Mouse (Mus musculus) neural tube, embryonic 12.5 days (tissue): ENCODE measurements at regions not wholly inside any gene's neighbourhood (a gene's known extent, or its start where the extent isn't known, plus 50 kb on each side); places are given as distances from the start of the nearest gene placed in this dataset.

Experiments used
- ATAC-seq: fragments of 200-750 bp; cut with Nextera tagmentation; 2 replicates; pipeline ENCODE4 v1.8.0; 2017; ENCODE audit warnings: low read depth, mild to moderate bottlenecking, moderate TSS enrichment, moderate library complexity; ENCODE audit not compliant: low FRiP score
- H3K27ac ChIP-seq: fragments of 300-500 bp; sonication (generic); 2 replicates; pipeline ENCODE4 v1.5.1; 2016
- H3K27me3 ChIP-seq: fragments of 300-500 bp; sonication (generic); replicated peaks from 2 replicates; pipeline ENCODE4 v1.6.1; 2016; ENCODE audit warnings: mild to moderate bottlenecking
- H3K36me3 ChIP-seq: fragments of 300-500 bp; sonication (generic); 2 replicates; pipeline ENCODE4 v1.6.1; 2016; ENCODE audit warnings: mild to moderate bottlenecking
- H3K4me1 ChIP-seq: fragments of 300-500 bp; sonication (generic); 2 replicates; pipeline ENCODE4 v1.6.1; 2016
- H3K4me2 ChIP-seq: fragments of 300-500 bp; sonication (generic); replicated peaks from 2 replicates; pipeline ENCODE4 v1.6.1; 2016; ENCODE audit warnings: mild to moderate bottlenecking
- H3K4me3 ChIP-seq: fragments of 300-500 bp; sonication (generic); 2 replicates; pipeline ENCODE4 v1.5.1; 2016
- H3K9ac ChIP-seq: fragments of 300-500 bp; sonication (generic); 2 replicates; pipeline ENCODE4 v1.6.1; 2016; ENCODE audit warnings: mild to moderate bottlenecking
- H3K9me3 ChIP-seq: fragments of 300-500 bp; sonication (generic); 2 replicates; pipeline ENCODE4 v1.6.1; 2016; ENCODE audit warnings: mild to moderate bottlenecking
- WGBS: fragments of 180-500 bp; shearing (Covaris S2); methylation state at CpG from one replicate; pipeline ENCODE4 v1.1.7; 2016; 5-methylcytosine and 5-hydroxymethylcytosine counted together

DNA sequence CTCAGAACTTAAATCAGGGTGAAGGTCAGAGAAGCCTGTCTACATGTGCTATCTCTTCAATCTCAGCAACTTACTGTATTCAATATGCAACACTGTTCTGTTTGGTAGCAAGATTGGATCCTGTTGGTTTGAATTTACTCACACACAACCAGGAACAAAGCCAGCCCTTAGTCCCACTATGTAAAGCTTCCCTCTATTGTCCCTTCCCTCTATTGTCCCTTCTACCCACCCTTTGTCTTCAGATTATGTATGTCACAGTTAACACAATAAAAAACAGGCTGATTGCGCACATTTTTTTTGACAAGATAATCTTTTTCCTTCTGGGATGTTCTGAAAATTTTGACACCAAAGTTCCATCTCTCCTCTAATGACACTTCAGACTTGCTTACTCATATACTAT is 280.4 kb downstream of the Lrriq3 start:
- Histone ChIP-seq H3K27ac (no peak overlapping the region), H3K36me3 (no peaks in the 10 kb centered on the region), H3K9me3 (no peaks in the 10 kb centered on the region), H3K4me1 (no peaks in the 10 kb centered on the region), H3K9ac (no peak overlapping the region), H3K4me3 (no peak overlapping the region), H3K4me2 (no peak overlapping the region), H3K27me3 (no peaks in the 10 kb centered on the region)
- 58% methylated on average over 1 of the region's 1 CpGs for WGBS
- no peak for ATAC-seq

DNA sequence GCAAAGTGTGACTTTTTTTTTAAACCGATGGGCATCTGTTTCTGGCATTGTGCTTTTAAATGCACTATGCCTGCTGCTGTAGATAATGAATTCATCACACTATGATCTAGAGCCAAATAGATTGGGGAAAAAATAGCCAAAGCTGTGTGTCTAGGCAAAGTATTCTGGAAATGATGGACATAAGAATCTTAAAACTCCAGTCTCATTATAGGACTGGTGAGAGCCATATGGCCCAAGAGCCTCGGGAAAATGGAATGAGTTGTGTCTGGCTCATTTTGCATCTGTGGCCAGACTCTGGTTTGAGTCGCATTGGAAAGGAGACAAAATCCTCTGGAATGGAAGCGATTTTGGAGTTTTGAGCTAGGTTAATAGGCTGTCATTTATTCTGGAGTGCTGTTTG is 288.7 kb downstream of the Lrriq3 start:
- no peak for ATAC-seq
- no peak overlapping the region for H3K27ac ChIP-seq
- no peaks in the 10 kb centered on the region for H3K36me3 ChIP-seq
- H3K27me3 ChIP-seq, result no peaks in the 10 kb centered on the region
- no peak overlapping the region for H3K4me2 ChIP-seq
- no peak overlapping the region for H3K9ac ChIP-seq
- H3K4me3 ChIP-seq, result no peak overlapping the region
- 89% methylated on average over 4 of the region's 4 CpGs for WGBS
- H3K9me3 ChIP-seq, result no peaks in the 10 kb centered on the region
- no peaks in the 10 kb centered on the region for H3K4me1 ChIP-seq

DNA sequence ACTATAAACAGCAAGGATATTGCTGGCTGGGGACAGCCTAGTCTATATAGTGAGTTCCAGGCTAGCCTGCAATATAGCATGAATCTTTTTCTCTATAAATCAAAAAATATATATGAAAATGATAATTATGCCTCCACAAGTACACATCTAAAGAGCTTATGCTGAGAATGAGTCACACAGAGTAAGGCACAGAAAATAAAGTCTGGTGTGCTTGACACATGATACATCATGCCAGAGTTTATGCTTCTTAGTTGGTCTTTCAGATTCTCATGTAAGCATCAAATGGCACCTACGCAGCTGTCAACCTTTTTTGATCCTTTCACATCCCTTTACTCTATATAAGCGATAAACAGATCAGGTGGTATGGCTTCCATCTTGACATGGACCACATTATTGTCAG is 289.6 kb downstream of the Lrriq3 start:
- 84% methylated on average over 2 of the region's 2 CpGs for WGBS
- Histone ChIP-seq H3K36me3 (no peaks in the 10 kb centered on the region), H3K4me3 (no peak overlapping the region), H3K9me3 (no peaks in the 10 kb centered on the region), H3K27ac (no peak overlapping the region), H3K9ac (no peak overlapping the region), H3K4me1 (no peaks in the 10 kb centered on the region), H3K4me2 (no peak overlapping the region), H3K27me3 (no peaks in the 10 kb centered on the region)
- no peak for ATAC-seq

DNA sequence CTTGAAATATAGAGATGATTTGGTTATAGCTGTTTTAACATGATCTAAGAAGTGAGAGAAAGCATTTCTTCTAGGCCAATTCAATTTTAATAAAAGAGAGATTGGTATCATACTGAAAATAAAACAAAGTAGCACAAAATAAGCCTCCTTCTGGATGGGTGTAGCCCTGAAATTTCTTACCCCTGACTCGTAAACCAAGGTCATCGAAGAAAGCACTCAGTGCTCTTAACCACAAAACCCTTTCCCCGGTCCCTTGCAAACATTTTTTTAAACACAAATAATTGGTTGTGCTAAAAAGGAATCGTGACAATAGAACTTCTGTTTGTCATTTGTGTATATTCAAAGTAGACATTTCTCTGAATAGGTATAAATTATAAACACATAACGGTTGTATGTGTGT is 297.4 kb downstream of the Lrriq3 start:
- H3K27me3 ChIP-seq, result no peaks in the 10 kb centered on the region
- 93% methylated on average over 5 of the region's 5 CpGs for WGBS
- ATAC-seq, result no peak
- H3K36me3 ChIP-seq, result no peaks in the 10 kb centered on the region
- no peaks in the 10 kb centered on the region for H3K4me1 ChIP-seq
- H3K9me3 ChIP-seq, result no peaks in the 10 kb centered on the region
- no peak overlapping the region for H3K27ac ChIP-seq
- H3K9ac ChIP-seq, result no peak overlapping the region
- H3K4me3 ChIP-seq, result no peak overlapping the region
- H3K4me2 ChIP-seq, result no peak overlapping the region

DNA sequence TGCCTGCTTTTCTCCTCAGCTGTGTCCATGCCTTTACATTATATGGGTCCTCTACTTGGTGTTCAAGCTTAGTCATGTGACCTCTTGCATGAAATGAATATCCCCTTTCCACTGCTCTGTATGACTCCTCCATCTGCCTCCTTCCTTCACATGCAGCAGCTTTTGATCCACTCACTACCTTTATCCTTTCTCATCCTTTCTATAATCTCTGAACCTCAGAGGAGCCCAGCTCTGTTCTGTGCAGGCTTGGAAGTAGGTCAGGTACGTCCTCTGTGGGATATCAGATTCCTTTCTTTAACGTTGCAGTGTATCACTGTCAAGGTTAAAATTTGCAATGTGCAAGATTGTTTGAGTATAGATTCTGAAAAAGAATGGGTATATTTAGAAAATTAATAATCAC is 302.9 kb downstream of the Lrriq3 start:
- H3K36me3 ChIP-seq, result no peaks in the 10 kb centered on the region
- H3K9ac ChIP-seq, result no peak overlapping the region
- no peaks in the 10 kb centered on the region for H3K9me3 ChIP-seq
- H3K27me3 ChIP-seq, result no peaks in the 10 kb centered on the region
- no peak overlapping the region for H3K27ac ChIP-seq
- WGBS, result 90% methylated on average over 2 of the region's 2 CpGs
- no peak for ATAC-seq
- no peaks in the 10 kb centered on the region for H3K4me1 ChIP-seq
- H3K4me2 ChIP-seq, result no peak overlapping the region
- no peak overlapping the region for H3K4me3 ChIP-seq

DNA sequence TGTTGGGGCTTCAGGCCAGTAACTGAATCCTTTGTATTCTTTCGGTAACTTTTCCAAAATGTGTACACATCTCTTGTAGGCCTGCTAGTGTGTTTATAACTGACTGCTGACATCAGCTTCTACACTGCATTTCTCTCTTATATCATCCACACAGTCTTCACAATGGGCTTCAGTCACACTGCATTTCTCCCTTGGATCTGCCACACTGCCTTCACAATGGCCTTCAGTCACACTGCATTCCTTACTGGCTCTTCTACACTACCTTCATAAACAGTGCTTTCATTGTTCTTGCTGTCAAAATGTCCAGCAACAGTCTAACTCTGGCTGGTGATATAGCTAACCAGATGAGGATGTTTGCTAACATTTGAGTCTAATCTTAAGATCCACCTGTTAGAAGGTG is 308.5 kb downstream of the Lrriq3 start:
- H3K4me1 ChIP-seq, result no peaks in the 10 kb centered on the region
- H3K27ac ChIP-seq, result no peak overlapping the region
- H3K27me3 ChIP-seq, result no peaks in the 10 kb centered on the region
- no peaks in the 10 kb centered on the region for H3K36me3 ChIP-seq
- H3K9ac ChIP-seq, result no peak overlapping the region
- H3K4me3 ChIP-seq, result no peak overlapping the region
- no peaks in the 10 kb centered on the region for H3K9me3 ChIP-seq
- WGBS, result 46% methylated on average over 1 of the region's 1 CpGs
- ATAC-seq, result no peak
- no peak overlapping the region for H3K4me2 ChIP-seq

DNA sequence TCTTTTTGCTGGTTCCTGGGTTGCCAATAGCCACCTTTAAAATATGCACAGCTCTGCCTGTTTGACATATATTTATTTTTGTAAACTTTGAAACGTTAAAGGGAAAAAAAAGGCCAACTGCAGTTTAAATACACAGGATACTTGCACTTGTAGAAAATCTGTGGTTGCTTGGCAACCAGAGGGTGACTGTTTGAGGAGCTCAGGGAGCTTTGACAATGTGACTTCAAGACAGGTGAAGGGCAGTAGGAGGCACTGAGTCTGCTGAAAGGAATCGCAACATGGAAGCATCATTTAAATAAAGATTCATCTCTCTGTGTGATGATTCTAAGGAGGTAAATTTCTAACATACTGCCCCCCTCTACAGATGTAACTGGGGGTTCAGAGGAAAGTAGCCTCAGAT is 315.7 kb downstream of the Lrriq3 start:
- H3K27ac ChIP-seq, result no peak overlapping the region
- H3K4me2 ChIP-seq, result no peak overlapping the region
- 52% methylated on average over 2 of the region's 2 CpGs for WGBS
- H3K36me3 ChIP-seq, result no peaks in the 10 kb centered on the region
- no peaks in the 10 kb centered on the region for H3K27me3 ChIP-seq
- H3K9me3 ChIP-seq, result no peaks in the 10 kb centered on the region
- ATAC-seq, result no peak
- no peaks in the 10 kb centered on the region for H3K4me1 ChIP-seq
- H3K9ac ChIP-seq, result no peak overlapping the region
- H3K4me3 ChIP-seq, result no peak overlapping the region

DNA sequence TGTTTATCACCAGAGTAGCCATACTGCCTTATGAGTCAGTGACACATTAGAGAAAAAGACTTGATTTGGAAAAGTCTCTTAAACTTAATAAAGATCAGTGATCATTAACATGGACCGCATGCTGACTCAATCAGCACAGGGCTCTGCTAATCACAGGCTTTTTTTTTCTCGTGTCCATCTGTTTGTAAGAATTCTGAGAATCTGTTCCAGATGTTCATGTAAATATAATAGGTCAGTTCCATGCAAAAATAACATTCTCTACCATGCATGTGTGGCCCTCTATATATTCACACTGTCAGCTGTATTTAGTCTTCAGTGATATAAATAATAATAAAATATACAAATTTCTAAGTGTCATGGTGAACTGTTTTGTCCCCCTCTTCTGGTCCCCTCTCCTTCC is 316.1 kb downstream of the Lrriq3 start:
- Histone ChIP-seq H3K27ac (no peak overlapping the region), H3K4me2 (no peak overlapping the region), H3K4me3 (no peak overlapping the region), H3K9me3 (no peaks in the 10 kb centered on the region), H3K9ac (no peak overlapping the region), H3K36me3 (no peaks in the 10 kb centered on the region), H3K27me3 (no peaks in the 10 kb centered on the region), H3K4me1 (no peaks in the 10 kb centered on the region)
- ATAC-seq, result no peak
- WGBS, result 80% methylated on average over 2 of the region's 2 CpGs

DNA sequence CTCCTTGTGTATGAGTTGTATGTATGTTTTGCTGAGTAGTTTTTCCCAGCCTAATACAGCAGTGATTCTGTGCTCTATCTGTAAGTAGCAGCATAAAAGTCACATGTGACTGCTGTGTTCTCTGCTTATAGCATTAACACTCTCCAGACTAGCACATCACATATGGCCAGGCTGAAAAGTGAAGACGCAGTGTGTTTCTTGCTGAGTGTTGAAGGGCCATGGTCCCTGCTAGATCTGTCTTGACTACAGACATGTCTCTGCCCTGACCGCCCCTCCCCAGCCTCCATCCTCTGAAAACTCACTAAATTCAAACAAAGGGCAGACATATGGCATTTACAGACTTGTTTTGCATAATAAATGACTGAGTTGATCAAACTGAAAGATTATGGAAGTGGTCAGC is 316.6 kb downstream of the Lrriq3 start:
- Histone ChIP-seq H3K36me3 (no peaks in the 10 kb centered on the region), H3K27me3 (no peaks in the 10 kb centered on the region), H3K27ac (no peak overlapping the region), H3K4me1 (no peaks in the 10 kb centered on the region), H3K4me2 (no peak overlapping the region), H3K9me3 (no peaks in the 10 kb centered on the region), H3K9ac (no peak overlapping the region), H3K4me3 (no peak overlapping the region)
- WGBS, result 80% methylated on average over 2 of the region's 2 CpGs
- no peak for ATAC-seq

DNA sequence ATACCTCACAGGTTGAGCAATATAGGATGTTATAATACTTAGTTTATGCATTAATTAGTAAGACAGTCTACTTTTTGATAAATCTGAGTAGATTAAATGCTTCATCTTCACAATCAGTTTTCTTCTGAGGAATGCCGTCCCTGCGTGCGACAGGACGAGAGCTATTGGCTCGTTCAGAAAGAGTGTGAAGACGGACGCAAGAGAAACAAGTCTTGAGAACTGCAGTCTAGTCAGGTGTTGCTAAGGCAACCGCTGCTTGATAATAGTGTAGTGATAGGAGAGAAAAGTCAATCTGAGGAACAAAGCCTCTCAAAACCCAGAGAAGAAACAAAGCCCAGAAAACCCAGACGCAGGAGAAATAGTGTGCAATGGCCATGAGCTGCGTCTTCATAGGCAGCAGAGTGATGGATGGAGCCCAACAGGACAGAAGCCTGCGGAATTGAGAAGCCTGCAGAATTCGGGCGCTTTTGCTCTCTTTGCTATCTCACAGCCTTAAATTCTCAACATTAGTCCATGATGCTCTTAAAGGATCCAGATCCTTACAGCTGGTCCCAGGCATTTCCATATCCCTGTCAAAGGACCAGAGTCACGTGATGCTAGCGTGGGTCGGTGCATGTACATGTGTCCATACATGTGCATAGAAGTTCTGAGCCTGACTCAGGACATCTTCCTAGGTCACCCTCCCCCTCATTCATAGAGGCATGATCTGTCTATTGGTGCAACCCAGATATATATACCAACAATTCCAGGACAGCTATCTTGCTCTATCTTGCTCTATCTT is 366.7 kb downstream of the Lrriq3 start:
- Histone ChIP-seq H3K4me1 (no peaks in the 10 kb centered on the region), H3K4me2 (no peak overlapping the region), H3K27ac (no peak overlapping the region), H3K9ac (no peak overlapping the region), H3K36me3 (no peaks in the 10 kb centered on the region), H3K9me3 (no peaks in the 10 kb centered on the region), H3K27me3 (no peaks in the 10 kb centered on the region), H3K4me3 (no peak overlapping the region)
- 75% methylated on average over 16 of the region's 16 CpGs for WGBS
- no peak for ATAC-seq

DNA sequence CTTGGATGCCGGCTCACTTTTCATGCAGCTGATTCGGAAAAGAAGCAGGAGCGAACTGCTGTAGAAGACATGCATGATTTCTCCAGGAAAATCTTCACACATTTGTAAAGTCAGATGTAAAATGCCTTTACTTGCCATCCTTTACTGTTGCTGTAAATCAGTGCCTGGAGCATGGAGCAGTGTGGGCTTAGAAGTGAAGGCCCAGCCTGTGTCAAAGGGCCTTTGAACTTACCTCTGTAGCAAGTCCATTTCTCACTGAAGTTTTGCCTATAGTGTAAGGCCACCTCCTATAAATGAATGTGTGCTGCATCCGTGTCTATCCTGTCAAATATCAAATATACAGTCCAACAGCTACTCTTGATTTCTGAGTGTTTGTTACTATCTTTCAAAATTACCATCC is 368.9 kb downstream of the Lrriq3 start:
- H3K9me3 ChIP-seq, result no peaks in the 10 kb centered on the region
- H3K27ac ChIP-seq, result no peak overlapping the region
- 82% methylated on average over 4 of the region's 4 CpGs for WGBS
- no peak overlapping the region for H3K4me3 ChIP-seq
- H3K27me3 ChIP-seq, result no peaks in the 10 kb centered on the region
- no peak overlapping the region for H3K9ac ChIP-seq
- H3K36me3 ChIP-seq, result no peaks in the 10 kb centered on the region
- H3K4me1 ChIP-seq, result no peaks in the 10 kb centered on the region
- H3K4me2 ChIP-seq, result no peak overlapping the region
- no peak for ATAC-seq

DNA sequence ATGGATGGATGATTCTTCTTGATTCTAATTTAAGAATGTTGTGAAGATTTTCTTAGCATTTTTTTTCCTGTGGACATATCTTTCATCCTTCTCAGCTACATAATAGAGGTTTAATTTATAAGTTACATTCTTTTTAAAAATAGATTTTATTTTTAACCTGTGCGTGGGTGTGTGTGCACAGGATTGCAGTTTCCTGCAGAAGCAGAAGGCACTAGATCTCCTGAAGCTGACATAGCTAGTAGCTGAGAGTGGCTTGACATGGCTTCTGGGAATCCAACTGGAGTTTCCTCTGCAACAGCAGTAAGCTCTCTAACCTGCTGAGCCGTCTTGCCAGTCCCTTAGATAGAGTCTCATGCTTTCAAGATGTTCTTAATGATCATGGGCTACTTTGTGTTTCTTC is 377.5 kb downstream of the Lrriq3 start:
- H3K4me1 ChIP-seq, result no peaks in the 10 kb centered on the region
- H3K36me3 ChIP-seq, result no peaks in the 10 kb centered on the region
- H3K27ac ChIP-seq, result no peak overlapping the region
- ATAC-seq, result no peak
- no peak overlapping the region for H3K9ac ChIP-seq
- no peak overlapping the region for H3K4me2 ChIP-seq
- H3K27me3 ChIP-seq, result no peaks in the 10 kb centered on the region
- H3K4me3 ChIP-seq, result no peak overlapping the region
- 82% methylated on average over 2 of the region's 2 CpGs for WGBS
- H3K9me3 ChIP-seq, result no peaks in the 10 kb centered on the region

DNA sequence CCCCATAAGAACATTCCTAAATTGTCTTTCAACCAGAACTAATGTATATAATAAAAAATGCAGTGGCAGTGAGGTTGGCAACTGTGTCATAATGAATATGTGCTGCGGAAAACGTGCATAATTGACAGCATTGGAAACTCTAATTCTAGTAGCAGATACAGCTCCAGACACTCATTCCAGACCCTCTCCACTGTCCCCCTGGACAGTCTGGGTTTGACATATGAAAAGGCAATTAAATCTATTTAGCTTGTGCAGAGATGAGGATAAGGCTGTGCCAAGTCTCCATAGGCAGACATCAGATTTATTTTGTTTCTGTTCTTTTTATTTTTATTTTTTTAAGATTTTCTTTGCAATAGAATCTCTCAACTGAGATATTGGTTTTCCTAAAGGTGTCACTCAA is 392.3 kb downstream of the Lrriq3 start:
- H3K27me3 ChIP-seq, result no peaks in the 10 kb centered on the region
- ATAC-seq, result no peak
- H3K27ac ChIP-seq, result no peak overlapping the region
- H3K9ac ChIP-seq, result no peak overlapping the region
- 77% methylated on average over 2 of the region's 2 CpGs for WGBS
- H3K4me1 ChIP-seq, result no peaks in the 10 kb centered on the region
- H3K4me3 ChIP-seq, result no peak overlapping the region
- H3K9me3 ChIP-seq, result no peaks in the 10 kb centered on the region
- H3K36me3 ChIP-seq, result no peaks in the 10 kb centered on the region
- H3K4me2 ChIP-seq, result no peak overlapping the region
